Mouse (Mus musculus): ENCODE measurements at regions not wholly inside any gene's neighbourhood (a gene's known extent, or its start where the extent isn't known, plus 50 kb on each side); places are given as distances from the start of the nearest gene placed in this dataset.
"Not testable (repeated sequence)": the region's sequence is repeated elsewhere in the genome, so short reads cannot be mapped to it uniquely, and the experiment has no call there.

- H3K27me3 ChIP-seq (ENCODE audit: control insufficient read depth, insufficient read depth, low read length), result no peaks in the 10 kb centered on the region
- no peaks in the 10 kb centered on the region for H3K36me3 ChIP-seq (ENCODE audit: control insufficient read depth, insufficient read depth, low read length)
- H3K9me3 ChIP-seq (ENCODE audit: control insufficient read depth, low read length), result no peaks in the 10 kb centered on the region
- H3K4me1 ChIP-seq (ENCODE audit: control insufficient read depth in 2 of 2, insufficient read depth in 2 of 2, low read length in 2 of 2), result no peaks in the 10 kb centered on the region
- no peak overlapping the region for H3K4me2 ChIP-seq (ENCODE audit: low read length)
- no peak overlapping the region for H3K9ac ChIP-seq (ENCODE audit: low read length)
- no peak for ATAC-seq (ENCODE audit: insufficient number of reproducible peaks, insufficient read depth, low FRiP score, low read depth)
- H3K27ac ChIP-seq (replicated peaks in 1 of 2; ENCODE audit: control insufficient read depth in 1 of 2, insufficient read depth in 1 of 2, low read depth in 2 of 2, low read length in 2 of 2), result no peak overlapping the region
- no peak overlapping the region for H3K4me3 ChIP-seq (ENCODE audit: control insufficient read depth in 1 of 2, insufficient read depth in 1 of 2, low read depth in 1 of 2, low read length in 2 of 2)
- WGBS, result 90% methylated on average over 9 of the region's 9 CpGs
Measured at GRCm38 (mm10) chr4:153829766-153830165, 127.3 kb upstream of the A430005L14Rik start.

- Histone ChIP-seq H3K27ac (replicated peaks in 1 of 2; ENCODE audit: control insufficient read depth in 1 of 2, insufficient read depth in 1 of 2, low read depth in 2 of 2, low read length in 2 of 2) (no peak overlapping the region), H3K27me3 (ENCODE audit: control insufficient read depth, insufficient read depth, low read length) (0 out of 2 replicates have a peak, but pooled peaks cover under 1% of the 10 kb centered on the region), H3K9ac (ENCODE audit: low read length) (no peak overlapping the region), H3K4me3 (ENCODE audit: control insufficient read depth in 1 of 2, insufficient read depth in 1 of 2, low read depth in 1 of 2, low read length in 2 of 2) (no peak overlapping the region), H3K4me2 (ENCODE audit: low read length) (no peak overlapping the region), H3K36me3 (ENCODE audit: control insufficient read depth, insufficient read depth, low read length) (no peaks in the 10 kb centered on the region), H3K9me3 (ENCODE audit: control insufficient read depth, low read length) (no peaks in the 10 kb centered on the region), H3K4me1 (ENCODE audit: control insufficient read depth in 2 of 2, insufficient read depth in 2 of 2, low read length in 2 of 2) (no peaks in the 10 kb centered on the region)
- 87% methylated on average over 5 of the region's 5 CpGs for WGBS
- ATAC-seq (ENCODE audit: insufficient number of reproducible peaks, insufficient read depth, low FRiP score, low read depth), result no peak
Measured at GRCm38 (mm10) chr4:153830491-153830890, 126.5 kb upstream of the A430005L14Rik start.

- H3K4me2 ChIP-seq (ENCODE audit: low read length); H3K27ac ChIP-seq (replicated peaks in 1 of 2; ENCODE audit: control insufficient read depth in 1 of 2, insufficient read depth in 1 of 2, low read depth in 2 of 2, low read length in 2 of 2); H3K9me3 ChIP-seq (ENCODE audit: control insufficient read depth, low read length); H3K9ac ChIP-seq (ENCODE audit: low read length); H3K27me3 ChIP-seq (ENCODE audit: control insufficient read depth, insufficient read depth, low read length); ATAC-seq (ENCODE audit: insufficient number of reproducible peaks, insufficient read depth, low FRiP score, low read depth); H3K4me3 ChIP-seq (ENCODE audit: control insufficient read depth in 1 of 2, insufficient read depth in 1 of 2, low read depth in 1 of 2, low read length in 2 of 2); H3K36me3 ChIP-seq (ENCODE audit: control insufficient read depth, insufficient read depth, low read length); H3K4me1 ChIP-seq (ENCODE audit: control insufficient read depth in 2 of 2, insufficient read depth in 2 of 2, low read length in 2 of 2): not testable (repeated sequence)
- 67% methylated on average over 8 of the region's 11 CpGs for WGBS
Measured at GRCm38 (mm10) chr4:153831251-153831650, 125.8 kb upstream of the A430005L14Rik start.

DNA sequence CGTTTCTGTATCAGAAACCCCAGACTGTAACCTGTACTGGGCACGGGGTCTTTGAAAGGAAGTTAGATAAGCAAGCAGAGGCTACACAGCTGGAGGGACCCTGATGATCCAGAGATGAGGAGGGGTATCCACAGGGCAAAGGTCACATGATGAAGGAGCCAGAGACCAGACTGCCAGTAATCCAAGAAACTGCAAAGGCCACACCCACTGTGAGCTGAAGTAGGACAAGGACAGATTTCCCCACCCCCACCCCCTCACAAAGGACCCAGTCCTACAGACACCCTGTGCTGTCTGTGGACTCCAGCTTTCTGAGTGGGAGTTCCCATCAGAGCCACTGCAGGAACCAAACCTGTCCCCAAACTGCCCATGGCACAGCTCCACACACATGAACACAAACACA, 124.9 kb upstream of the A430005L14Rik start:
- H3K4me2 ChIP-seq (ENCODE audit: low read length), result no peak overlapping the region
- H3K27me3 ChIP-seq (ENCODE audit: control insufficient read depth, insufficient read depth, low read length), result peaks cover 7% of the 10 kb centered on the region; the same call in 1 of the 2 replicates
- ATAC-seq (ENCODE audit: insufficient number of reproducible peaks, insufficient read depth, low FRiP score, low read depth), result no peak
- WGBS, result 38% methylated on average over 2 of the region's 2 CpGs
- H3K36me3 ChIP-seq (ENCODE audit: control insufficient read depth, insufficient read depth, low read length), result no peaks in the 10 kb centered on the region
- H3K9ac ChIP-seq (ENCODE audit: low read length), result no peak overlapping the region
- H3K9me3 ChIP-seq (ENCODE audit: control insufficient read depth, low read length), result no peaks in the 10 kb centered on the region
- H3K4me1 ChIP-seq (ENCODE audit: control insufficient read depth in 2 of 2, insufficient read depth in 2 of 2, low read length in 2 of 2), result no peaks in the 10 kb centered on the region
- no peak overlapping the region for H3K4me3 ChIP-seq (ENCODE audit: control insufficient read depth in 1 of 2, insufficient read depth in 1 of 2, low read depth in 1 of 2, low read length in 2 of 2)
- no peak overlapping the region for H3K27ac ChIP-seq (replicated peaks in 1 of 2; ENCODE audit: control insufficient read depth in 1 of 2, insufficient read depth in 1 of 2, low read depth in 2 of 2, low read length in 2 of 2)

GRCm38 (mm10) chr4:153844766-153845165, 112.3 kb upstream of the A430005L14Rik start:
- H3K9me3 ChIP-seq (ENCODE audit: control insufficient read depth, low read length), result no peaks in the 10 kb centered on the region
- no peak overlapping the region for H3K27ac ChIP-seq (replicated peaks in 1 of 2; ENCODE audit: control insufficient read depth in 1 of 2, insufficient read depth in 1 of 2, low read depth in 2 of 2, low read length in 2 of 2)
- no peaks in the 10 kb centered on the region for H3K36me3 ChIP-seq (ENCODE audit: control insufficient read depth, insufficient read depth, low read length)
- no peaks in the 10 kb centered on the region for H3K4me1 ChIP-seq (ENCODE audit: control insufficient read depth in 2 of 2, insufficient read depth in 2 of 2, low read length in 2 of 2)
- ATAC-seq (ENCODE audit: insufficient number of reproducible peaks, insufficient read depth, low FRiP score, low read depth), result no peak
- no peak overlapping the region for H3K9ac ChIP-seq (ENCODE audit: low read length)
- H3K27me3 ChIP-seq (ENCODE audit: control insufficient read depth, insufficient read depth, low read length), result no peaks in the 10 kb centered on the region; the same call in 1 of the 2 replicates
- no peak overlapping the region for H3K4me2 ChIP-seq (ENCODE audit: low read length)
- WGBS, result 66% methylated on average over 6 of the region's 6 CpGs
- no peak overlapping the region for H3K4me3 ChIP-seq (ENCODE audit: control insufficient read depth in 1 of 2, insufficient read depth in 1 of 2, low read depth in 1 of 2, low read length in 2 of 2)

DNA sequence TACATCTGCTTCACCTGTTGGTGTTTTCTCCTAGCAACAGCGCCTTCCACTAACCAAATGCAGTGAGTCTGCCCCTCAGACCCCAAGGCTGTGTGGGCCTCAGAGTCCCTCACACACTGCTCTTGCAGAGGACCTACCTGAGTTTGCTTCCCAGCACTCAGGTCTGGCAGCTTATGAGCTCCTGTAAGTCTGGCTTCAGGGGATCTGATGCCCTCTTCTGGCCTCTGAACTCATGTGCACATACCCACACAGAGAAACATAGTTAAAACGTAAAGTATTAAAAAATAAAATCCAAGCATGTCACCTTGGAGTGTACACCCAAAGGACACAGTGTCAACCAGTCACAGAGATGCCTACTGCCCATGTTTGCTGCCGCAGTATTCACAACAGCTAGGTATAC, 108.8 kb upstream of the A430005L14Rik start:
- no peaks in the 10 kb centered on the region for H3K36me3 ChIP-seq (ENCODE audit: control insufficient read depth, insufficient read depth, low read length)
- no peak overlapping the region for H3K27ac ChIP-seq (replicated peaks in 1 of 2; ENCODE audit: control insufficient read depth in 1 of 2, insufficient read depth in 1 of 2, low read depth in 2 of 2, low read length in 2 of 2)
- ATAC-seq (ENCODE audit: insufficient number of reproducible peaks, insufficient read depth, low FRiP score, low read depth), result no peak
- H3K4me2 ChIP-seq (ENCODE audit: low read length), result no peak overlapping the region
- H3K4me1 ChIP-seq (ENCODE audit: control insufficient read depth in 2 of 2, insufficient read depth in 2 of 2, low read length in 2 of 2), result no peaks in the 10 kb centered on the region
- H3K9ac ChIP-seq (ENCODE audit: low read length), result no peak overlapping the region
- 49% methylated on average over 3 of the region's 3 CpGs for WGBS
- H3K27me3 ChIP-seq (ENCODE audit: control insufficient read depth, insufficient read depth, low read length), result no peaks in the 10 kb centered on the region; the same call in 1 of the 2 replicates
- no peaks in the 10 kb centered on the region for H3K9me3 ChIP-seq (ENCODE audit: control insufficient read depth, low read length)
- H3K4me3 ChIP-seq (ENCODE audit: control insufficient read depth in 1 of 2, insufficient read depth in 1 of 2, low read depth in 1 of 2, low read length in 2 of 2), result no peak overlapping the region

GRCm38 (mm10) chr4:153850186-153850585, 106.9 kb upstream of the A430005L14Rik start:
- Histone ChIP-seq H3K27me3 (ENCODE audit: control insufficient read depth, insufficient read depth, low read length) (no peaks in the 10 kb centered on the region; the same call in 1 of the 2 replicates), H3K4me3 (ENCODE audit: control insufficient read depth in 1 of 2, insufficient read depth in 1 of 2, low read depth in 1 of 2, low read length in 2 of 2) (no peak overlapping the region), H3K9ac (ENCODE audit: low read length) (no peak overlapping the region), H3K36me3 (ENCODE audit: control insufficient read depth, insufficient read depth, low read length) (no peaks in the 10 kb centered on the region), H3K4me2 (ENCODE audit: low read length) (no peak overlapping the region), H3K4me1 (ENCODE audit: control insufficient read depth in 2 of 2, insufficient read depth in 2 of 2, low read length in 2 of 2) (no peaks in the 10 kb centered on the region), H3K27ac (replicated peaks in 1 of 2; ENCODE audit: control insufficient read depth in 1 of 2, insufficient read depth in 1 of 2, low read depth in 2 of 2, low read length in 2 of 2) (no peak overlapping the region), H3K9me3 (ENCODE audit: control insufficient read depth, low read length) (no peaks in the 10 kb centered on the region)
- ATAC-seq (ENCODE audit: insufficient number of reproducible peaks, insufficient read depth, low FRiP score, low read depth), result no peak
- 68% methylated on average over 11 of the region's 11 CpGs for WGBS

- no peak for ATAC-seq (ENCODE audit: insufficient number of reproducible peaks, insufficient read depth, low FRiP score, low read depth)
- WGBS, result 62% methylated on average over 9 of the region's 9 CpGs
- Histone ChIP-seq H3K27ac (replicated peaks in 1 of 2; ENCODE audit: control insufficient read depth in 1 of 2, insufficient read depth in 1 of 2, low read depth in 2 of 2, low read length in 2 of 2) (no peak overlapping the region), H3K9me3 (ENCODE audit: control insufficient read depth, low read length) (peaks cover 4% of the 10 kb centered on the region; the same call in 1 of the 2 replicates), H3K27me3 (ENCODE audit: control insufficient read depth, insufficient read depth, low read length) (no peaks in the 10 kb centered on the region), H3K9ac (ENCODE audit: low read length) (no peak overlapping the region), H3K36me3 (ENCODE audit: control insufficient read depth, insufficient read depth, low read length) (no peaks in the 10 kb centered on the region), H3K4me1 (ENCODE audit: control insufficient read depth in 2 of 2, insufficient read depth in 2 of 2, low read length in 2 of 2) (no peaks in the 10 kb centered on the region), H3K4me3 (ENCODE audit: control insufficient read depth in 1 of 2, insufficient read depth in 1 of 2, low read depth in 1 of 2, low read length in 2 of 2) (no peak overlapping the region), H3K4me2 (ENCODE audit: low read length) (no peak overlapping the region)
Measured at GRCm38 (mm10) chr4:153854084-153854747, 102.8 kb upstream of the A430005L14Rik start.

Measured in heart, embryonic 14.5 days (tissue).